Mouse (Mus musculus): ENCODE measurements around the gene Igsf8. TPM values are rescaled to one million over a fixed set of nuclear protein-coding genes. Genes with fewer than 3 reads are reported as not detected.
A peak's percentile ranks its signal among the peaks of the same experiment; 100 is the strongest.

Igsf8 gene
- polyA plus RNA-seq, 1 experiment = 95.3 TPM

DNA sequence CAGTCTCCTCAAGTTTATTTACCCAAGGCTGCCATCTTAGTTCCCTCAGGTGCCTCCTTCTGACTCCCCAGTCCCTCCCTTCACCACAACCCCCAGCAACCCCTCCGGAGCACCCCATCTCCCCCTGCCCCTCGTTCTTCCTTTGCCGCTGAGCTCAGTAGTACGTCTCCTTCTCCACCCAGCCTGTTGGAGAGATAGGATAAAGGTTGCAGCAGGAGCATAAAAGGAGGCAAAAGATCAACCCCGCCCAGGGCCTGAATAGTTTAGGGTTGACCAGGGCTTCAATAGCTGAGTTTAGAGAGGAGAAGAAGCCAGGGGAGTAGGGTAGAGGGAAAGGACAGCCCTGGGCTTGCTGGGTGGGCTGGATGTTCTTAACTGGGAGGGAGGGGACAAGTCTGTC, 13.1 kb downstream of the Igsf8 start:
- Histone ChIP-seq H3K79me3 (ENCODE audit: low read depth) (no peaks in the 10 kb centered on the region), H3ac (ENCODE audit: control insufficient read depth, insufficient read length, low read depth) (no peak overlapping the region), H3K27me3 (ENCODE audit: control insufficient read depth, insufficient read depth, insufficient read length) (no peaks in the 10 kb centered on the region), H3K36me3 (ENCODE audit: control insufficient read depth, insufficient read depth) (no peaks in the 10 kb centered on the region), H3K4me3 (ENCODE audit: insufficient read depth, poor library complexity, severe bottlenecking) (no peak overlapping the region), H3K79me2 (ENCODE audit: control insufficient read depth, insufficient read depth) (no peaks in the 10 kb centered on the region)
- TF ChIP-seq USF1 (IDR thresholded peaks at IDR 0.05; ENCODE audit: low read depth) (no peak), MYOG (IDR thresholded peaks at IDR 0.05; ENCODE audit: control insufficient read depth, extremely low read depth, insufficient read length) (no peak), CTCF (IDR thresholded peaks at IDR 0.05; ENCODE audit: control insufficient read depth, insufficient read depth, insufficient read length) (no peak), FOSL1 (IDR thresholded peaks at IDR 0.05; ENCODE audit: insufficient read depth, low read length, poor library complexity, severe bottlenecking) (no peak), MAX (IDR thresholded peaks at IDR 0.05) (no peak), CEBPB (IDR thresholded peaks at IDR 0.05; ENCODE audit: low read depth) (no peak), MYOD1 (IDR thresholded peaks at IDR 0.05; ENCODE audit: control insufficient read depth, insufficient read length, low read depth) (no peak)

DNA sequence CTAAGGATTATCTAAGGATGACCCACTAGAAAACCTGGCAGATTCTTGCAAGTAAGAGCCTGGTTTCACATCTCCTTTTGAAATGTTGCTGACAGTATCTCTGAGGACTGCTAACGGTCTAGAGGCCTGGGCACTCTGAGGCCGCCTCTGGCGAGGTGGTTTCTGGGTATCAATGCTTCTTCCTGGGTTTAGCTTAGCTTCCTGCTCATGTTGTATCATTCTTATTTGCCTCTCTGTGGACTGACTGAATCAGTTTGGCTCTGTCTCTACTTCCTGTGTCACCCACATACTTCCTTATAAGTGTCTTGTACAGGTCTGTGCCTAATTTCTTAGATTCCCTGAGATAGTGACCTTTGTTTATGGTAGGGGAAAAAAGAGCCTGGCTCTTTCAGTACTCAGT, 15.7 kb downstream of the Igsf8 start:
- TF ChIP-seq MAX (IDR thresholded peaks at IDR 0.05) = no peak
- TF ChIP-seq FOSL1 (IDR thresholded peaks at IDR 0.05; ENCODE audit: insufficient read depth, low read length, poor library complexity, severe bottlenecking) = no peak
- no peak for TF ChIP-seq MYOD1 (IDR thresholded peaks at IDR 0.05; ENCODE audit: control insufficient read depth, insufficient read length, low read depth)
- no peak for TF ChIP-seq CEBPB (IDR thresholded peaks at IDR 0.05; ENCODE audit: low read depth)
- TF ChIP-seq MYOG (IDR thresholded peaks at IDR 0.05; ENCODE audit: control insufficient read depth, extremely low read depth, insufficient read length) = no peak
- TF ChIP-seq USF1 (IDR thresholded peaks at IDR 0.05; ENCODE audit: low read depth) = no peak
- no peak for TF ChIP-seq CTCF (IDR thresholded peaks at IDR 0.05; ENCODE audit: control insufficient read depth, insufficient read depth, insufficient read length)

DNA sequence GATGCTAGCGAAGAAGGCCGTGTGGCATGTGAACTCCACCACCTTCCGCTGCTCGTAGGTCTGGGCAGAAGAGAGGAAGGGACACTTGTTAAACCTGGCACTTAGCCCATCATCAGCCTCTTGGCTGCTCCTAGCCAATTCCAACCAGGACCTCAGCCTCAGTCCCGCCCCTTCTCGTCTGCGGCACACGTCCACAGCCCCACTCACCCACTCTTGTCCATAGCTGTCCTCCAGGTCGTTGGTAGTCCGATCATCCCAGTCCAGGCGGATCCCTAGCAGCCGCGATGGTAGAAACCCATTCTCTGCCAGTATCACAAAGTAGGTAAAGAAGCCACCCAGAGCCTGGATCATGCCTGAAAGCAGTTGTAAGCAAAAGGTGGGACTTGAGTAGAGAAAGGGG, 16.9 kb downstream of the Igsf8 start:
- Histone ChIP-seq H3ac (ENCODE audit: control insufficient read depth, insufficient read length, low read depth) (no peak overlapping the region), H3K27me3 (ENCODE audit: control insufficient read depth, insufficient read depth, insufficient read length) (no peaks in the 10 kb centered on the region), H3K79me2 (ENCODE audit: control insufficient read depth, insufficient read depth) (no peaks in the 10 kb centered on the region), H3K36me3 (ENCODE audit: control insufficient read depth, insufficient read depth) (no peaks in the 10 kb centered on the region), H3K79me3 (ENCODE audit: low read depth) (no peaks in the 10 kb centered on the region), H3K4me3 (ENCODE audit: insufficient read depth, poor library complexity, severe bottlenecking) (no peak overlapping the region)
- TF ChIP-seq USF1 (IDR thresholded peaks at IDR 0.05; ENCODE audit: low read depth) (no peak), MAX (IDR thresholded peaks at IDR 0.05) (no peak), MYOG (IDR thresholded peaks at IDR 0.05; ENCODE audit: control insufficient read depth, extremely low read depth, insufficient read length) (no peak), CTCF (IDR thresholded peaks at IDR 0.05; ENCODE audit: control insufficient read depth, insufficient read depth, insufficient read length) (no peak)

More for the DNA sequence above, 15.7 kb downstream of the Igsf8 start:
- Histone ChIP-seq H3K4me3 (ENCODE audit: insufficient read depth, poor library complexity, severe bottlenecking) (no peak overlapping the region), H3K79me2 (ENCODE audit: control insufficient read depth, insufficient read depth) (no peaks in the 10 kb centered on the region), H3K79me3 (ENCODE audit: low read depth) (no peaks in the 10 kb centered on the region), H3K36me3 (ENCODE audit: control insufficient read depth, insufficient read depth) (no peaks in the 10 kb centered on the region), H3K27me3 (ENCODE audit: control insufficient read depth, insufficient read depth, insufficient read length) (no peaks in the 10 kb centered on the region), H3ac (ENCODE audit: control insufficient read depth, insufficient read length, low read depth) (no peak overlapping the region)

DNA sequence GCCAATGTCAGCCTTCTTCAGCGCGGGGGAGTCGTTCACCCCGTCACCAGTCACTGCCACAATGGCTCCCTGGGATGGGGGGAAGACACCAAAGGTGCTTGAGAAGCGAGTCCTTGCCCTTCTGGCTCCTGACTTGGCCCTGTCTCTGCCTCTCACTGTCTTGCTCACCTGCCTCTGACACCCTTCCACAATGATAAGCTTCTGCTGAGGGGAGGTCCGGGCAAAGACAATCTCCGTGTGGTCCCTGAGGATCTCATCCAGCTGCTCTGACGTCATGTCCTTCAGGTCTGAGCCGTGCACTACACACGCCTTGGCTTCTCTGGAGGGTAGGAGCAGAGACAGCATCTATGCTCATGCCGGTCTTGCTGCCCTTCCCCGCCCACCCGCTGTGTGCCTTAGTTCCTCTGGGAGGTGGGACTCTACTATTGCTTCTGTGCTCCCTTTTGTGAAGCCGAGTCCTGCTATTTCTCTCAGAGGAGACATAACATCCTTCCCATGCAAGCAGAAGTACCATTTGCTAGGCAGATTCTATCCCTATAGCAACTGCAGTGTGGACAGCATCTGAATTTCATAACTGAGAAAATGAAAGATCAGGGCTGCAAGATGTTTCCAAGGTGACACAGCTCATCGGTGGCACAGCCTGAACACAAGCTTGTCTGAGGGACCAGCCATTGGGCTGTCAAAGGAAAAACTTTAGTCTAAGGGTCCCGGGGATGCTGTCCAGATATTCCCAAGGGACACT, 18.5 kb downstream of the Igsf8 start:
- TF ChIP-seq MYOG (IDR thresholded peaks at IDR 0.05; ENCODE audit: control insufficient read depth, extremely low read depth, insufficient read length) (no peak), CEBPB (IDR thresholded peaks at IDR 0.05; ENCODE audit: low read depth) (no peak), FOSL1 (IDR thresholded peaks at IDR 0.05; ENCODE audit: insufficient read depth, low read length, poor library complexity, severe bottlenecking) (no peak), MAX (IDR thresholded peaks at IDR 0.05) (no peak), MYOD1 (IDR thresholded peaks at IDR 0.05; ENCODE audit: control insufficient read depth, insufficient read length, low read depth) (no peak), CTCF (IDR thresholded peaks at IDR 0.05; ENCODE audit: control insufficient read depth, insufficient read depth, insufficient read length) (no peak), USF1 (IDR thresholded peaks at IDR 0.05; ENCODE audit: low read depth) (no peak)
- H3K79me2 ChIP-seq (ENCODE audit: control insufficient read depth, insufficient read depth) = no peaks in the 10 kb centered on the region
- no peak overlapping the region for H3ac ChIP-seq (ENCODE audit: control insufficient read depth, insufficient read length, low read depth)
- no peak overlapping the region for H3K4me3 ChIP-seq (ENCODE audit: insufficient read depth, poor library complexity, severe bottlenecking)
- H3K79me3 ChIP-seq (ENCODE audit: low read depth) = no peaks in the 10 kb centered on the region
- H3K36me3 ChIP-seq (ENCODE audit: control insufficient read depth, insufficient read depth) = no peaks in the 10 kb centered on the region
- H3K27me3 ChIP-seq (ENCODE audit: control insufficient read depth, insufficient read depth, insufficient read length) = no peaks in the 10 kb centered on the region

DNA sequence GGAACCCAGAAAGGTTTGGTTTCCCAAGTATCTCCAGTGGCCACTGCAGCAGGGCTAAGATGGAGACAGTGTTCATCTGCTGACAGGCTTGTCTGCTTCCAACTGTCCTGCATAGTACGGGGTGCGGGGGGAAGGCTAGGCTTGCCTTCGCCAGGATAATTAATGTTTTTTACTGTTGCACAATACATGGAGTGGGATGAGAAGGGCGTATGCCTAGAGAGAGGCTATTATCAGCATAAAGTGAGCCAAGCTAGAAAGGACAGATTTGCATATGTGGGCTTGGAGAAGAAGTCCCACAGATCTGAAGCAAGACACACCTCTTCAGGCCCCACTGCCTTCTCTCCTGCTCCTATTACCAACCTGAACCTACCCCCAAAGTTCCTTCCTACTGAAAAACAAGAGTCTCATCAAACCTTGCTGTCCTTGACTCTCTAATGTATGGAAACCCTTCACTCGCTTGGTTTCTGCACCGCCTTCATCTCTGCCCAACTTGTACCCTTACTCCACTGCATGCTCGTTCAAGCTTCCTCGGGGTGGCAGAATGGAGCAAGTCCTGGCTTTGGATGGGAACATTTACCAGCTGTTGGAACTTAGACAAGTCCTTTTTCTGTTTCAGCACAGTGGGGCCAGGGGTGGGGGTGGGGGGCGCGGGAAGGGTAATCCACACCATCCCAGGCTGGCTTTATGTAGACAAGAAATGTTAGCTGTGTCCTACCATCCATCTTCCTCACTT, 20.2 kb downstream of the Igsf8 start:
- H3K79me3 ChIP-seq (ENCODE audit: low read depth) = no peaks in the 10 kb centered on the region
- TF ChIP-seq FOSL1 (IDR thresholded peaks at IDR 0.05; ENCODE audit: insufficient read depth, low read length, poor library complexity, severe bottlenecking) (no peak), CEBPB (IDR thresholded peaks at IDR 0.05; ENCODE audit: low read depth) (peak; percentile 8)
- no peaks in the 10 kb centered on the region for H3K27me3 ChIP-seq (ENCODE audit: control insufficient read depth, insufficient read depth, insufficient read length)
- no peak overlapping the region for H3K4me3 ChIP-seq (ENCODE audit: insufficient read depth, poor library complexity, severe bottlenecking)
- no peaks in the 10 kb centered on the region for H3K36me3 ChIP-seq (ENCODE audit: control insufficient read depth, insufficient read depth)
- no peaks in the 10 kb centered on the region for H3K79me2 ChIP-seq (ENCODE audit: control insufficient read depth, insufficient read depth)
- no peak overlapping the region for H3ac ChIP-seq (ENCODE audit: control insufficient read depth, insufficient read length, low read depth)

Measured in C2C12 (cell line).